Mouse (Mus musculus) CD4-positive helper T cell, adult 2 months (primary cell): ENCODE data around the gene Grem2.

Source experiments
- DNase-seq: peaks from one replicate; pipeline ENCODE4 v3.0.0-alpha.2; 2012; ENCODE audit warnings: low read depth, missing footprints, low spot score

The Grem2 gene

GRCm38 (mm10) chr1:174921298-174921955 lies at the start of gene Grem2:
TSS of gene Grem2 (minus strand) at chr1:174921819.
- no peak for DNase-seq

GRCm38 (mm10) chr1:174959837-174960236 lies 38.2 kb upstream of the Grem2 start:
- DNase-seq: no peak

DNA sequence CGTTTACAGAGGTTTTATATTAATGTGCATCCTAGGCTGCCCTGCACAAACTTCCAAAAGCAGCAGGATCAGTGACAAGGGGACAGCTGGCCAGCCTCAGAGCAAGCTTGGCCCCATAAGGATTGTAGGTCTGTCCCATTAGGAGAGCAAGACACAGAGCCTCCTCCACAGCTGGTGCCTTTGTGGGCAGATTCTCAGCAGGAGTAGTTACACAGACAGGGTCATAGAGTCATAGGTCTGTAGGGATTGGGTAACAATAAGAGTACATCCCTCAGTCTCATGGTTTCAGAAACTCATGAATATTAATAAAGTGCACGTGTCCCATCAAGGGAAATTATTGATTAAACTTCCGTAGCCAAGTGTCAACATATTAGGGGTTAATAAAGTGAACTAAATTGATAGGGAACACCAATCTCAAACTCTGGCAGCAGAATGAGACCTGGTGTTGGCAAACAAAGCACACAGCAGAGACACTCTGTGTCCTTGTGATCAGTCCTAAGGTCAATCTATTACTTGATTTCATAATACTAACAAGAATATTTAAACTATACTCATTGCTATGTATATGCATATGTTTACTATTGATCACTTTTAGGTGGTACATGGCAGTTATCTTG lies 9.5 kb upstream of the Grem2 start:
- DNase-seq: no peak

- DNase-seq: no peak
These were observed 8.0 kb upstream of the Grem2 start for GRCm38 (mm10) chr1:174929459-174930181.

DNA sequence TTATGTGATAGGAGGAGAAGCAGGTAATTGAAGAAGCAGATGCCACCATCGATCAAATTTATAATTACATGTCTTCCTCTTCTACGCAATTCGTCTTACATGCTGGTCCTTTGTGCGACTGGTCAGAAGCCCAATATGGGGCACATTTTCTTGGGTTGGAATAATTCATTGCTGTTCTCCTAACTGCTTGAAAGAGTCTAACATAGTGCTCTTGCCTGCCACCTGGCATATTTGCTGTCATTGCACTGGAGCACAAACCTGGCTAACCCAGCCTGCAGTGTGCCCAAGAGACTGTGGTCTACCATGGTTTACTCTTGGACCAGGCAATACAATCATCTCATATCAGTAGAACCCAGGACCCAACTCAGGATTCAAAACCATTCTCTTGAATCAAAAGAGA lies 2.7 kb downstream of the Grem2 start:
- no peak for DNase-seq

DNA sequence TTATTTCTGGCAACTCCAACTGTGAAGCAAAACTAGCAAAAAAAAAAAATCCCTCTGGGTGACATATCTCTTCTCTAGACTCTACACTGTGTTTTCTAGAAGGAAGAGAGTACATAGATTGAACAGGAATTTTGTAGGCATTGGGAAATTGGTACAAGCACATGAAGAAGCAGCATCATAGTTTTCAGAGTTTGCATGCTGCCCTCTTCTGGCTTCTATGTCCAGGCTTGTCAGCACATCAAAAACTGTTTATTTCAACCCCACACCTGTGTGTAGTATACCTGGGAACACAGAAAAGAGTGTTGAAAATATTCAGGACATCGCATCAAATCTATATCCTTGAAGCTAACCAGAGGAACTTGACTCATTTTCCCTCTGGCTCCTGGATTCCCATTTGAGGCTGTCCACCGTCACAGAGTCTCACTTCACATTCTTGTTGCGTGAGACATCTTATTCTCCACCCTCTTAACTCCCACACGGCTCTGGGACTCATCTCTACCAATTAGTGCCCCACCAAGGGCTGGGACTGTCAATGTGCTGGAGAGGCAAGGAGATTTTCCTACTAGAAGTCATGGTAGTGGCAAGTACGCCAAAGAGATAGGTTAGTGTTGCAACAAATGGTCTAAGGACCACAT lies 3.3 kb downstream of the Grem2 start:
- no peak for DNase-seq

DNA sequence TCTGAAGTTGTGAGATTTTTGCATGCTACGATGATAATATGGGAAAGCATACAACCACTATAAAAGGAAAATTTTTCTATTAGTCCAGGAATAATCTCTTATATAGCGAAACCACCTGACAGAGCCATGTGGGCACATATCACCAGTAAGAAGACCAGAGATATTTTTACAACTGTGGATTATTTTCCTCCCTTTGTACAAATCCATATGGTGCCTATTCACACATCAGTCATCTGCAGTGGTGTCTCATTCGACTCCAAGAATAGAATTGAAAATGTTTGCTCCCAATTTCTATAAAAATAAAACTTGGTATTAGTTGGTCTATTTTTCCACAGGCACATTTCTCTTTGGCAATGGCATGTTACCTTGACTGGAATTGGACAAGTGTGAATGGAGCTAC lies 11.8 kb downstream of the Grem2 start:
- no peak for DNase-seq

DNA sequence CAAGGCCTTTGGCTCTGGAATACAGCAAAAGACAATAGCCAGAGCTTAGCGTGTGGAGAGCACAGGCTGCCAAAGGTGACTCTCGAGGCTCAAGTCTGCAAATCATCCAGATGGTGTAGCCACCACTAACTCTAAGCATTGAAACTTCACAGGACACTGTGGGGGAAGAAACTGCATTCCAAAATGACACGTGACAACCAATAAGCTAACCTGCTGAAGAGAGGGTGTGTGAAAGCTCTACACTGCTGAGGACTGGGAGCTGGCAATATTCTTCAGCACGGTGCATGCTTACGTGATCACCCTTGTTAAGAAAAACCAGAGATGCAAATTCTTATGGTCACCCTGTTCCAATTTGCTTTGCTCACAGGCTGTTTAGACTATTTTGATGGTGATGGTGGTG lies 13.4 kb downstream of the Grem2 start:
- no peak for DNase-seq

- DNase-seq: no peak
These were observed 14.0 kb downstream of the Grem2 start for GRCm38 (mm10) chr1:174907637-174908036.

- no peak for DNase-seq
These were observed 18.9 kb downstream of the Grem2 start for GRCm38 (mm10) chr1:174902755-174903154.

GRCm38 (mm10) chr1:174892471-174892870 lies 29.1 kb downstream of the Grem2 start:
- no peak for DNase-seq

DNA sequence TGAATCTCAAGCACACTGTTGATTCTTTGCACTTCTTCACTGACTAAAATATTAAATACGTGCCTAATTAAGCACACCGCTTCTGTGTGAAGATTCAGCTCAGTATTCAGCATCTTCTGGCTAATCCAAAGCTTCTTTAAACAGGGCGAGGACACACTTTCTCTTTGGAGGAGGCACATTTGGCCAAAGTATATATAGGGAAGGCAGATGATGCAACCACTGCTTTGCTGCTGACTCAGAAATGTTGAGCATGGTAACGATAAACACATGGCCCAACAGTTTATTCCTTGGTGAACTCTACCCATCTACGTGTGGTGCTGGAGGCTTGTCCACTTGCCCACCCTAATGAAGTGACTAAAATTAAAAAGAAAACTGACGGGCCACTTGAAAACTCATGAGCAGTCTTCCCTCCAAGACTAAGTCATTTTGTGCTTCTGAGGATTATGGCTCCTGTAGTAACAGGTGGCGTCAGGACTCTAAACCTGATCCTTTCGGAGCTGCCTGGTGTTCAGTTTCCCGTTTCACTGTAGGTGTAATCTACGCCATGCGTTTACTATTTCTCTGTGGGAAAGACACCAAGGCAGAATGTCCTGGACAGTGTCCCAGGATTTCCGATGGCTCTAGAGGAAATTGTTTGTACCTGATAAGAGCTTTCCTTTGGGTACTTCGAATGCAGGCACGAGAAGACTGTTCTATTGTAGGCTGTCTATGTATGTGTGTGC lies 32.8 kb downstream of the Grem2 start:
- no peak for DNase-seq

- DNase-seq: no peak
These were observed 33.5 kb downstream of the Grem2 start for GRCm38 (mm10) chr1:174888073-174888472.

- no peak for DNase-seq
These were observed 39.1 kb downstream of the Grem2 start for GRCm38 (mm10) chr1:174882496-174882895.

- no peak for DNase-seq
These were observed 46.4 kb downstream of the Grem2 start for GRCm38 (mm10) chr1:174875173-174875572.

DNA sequence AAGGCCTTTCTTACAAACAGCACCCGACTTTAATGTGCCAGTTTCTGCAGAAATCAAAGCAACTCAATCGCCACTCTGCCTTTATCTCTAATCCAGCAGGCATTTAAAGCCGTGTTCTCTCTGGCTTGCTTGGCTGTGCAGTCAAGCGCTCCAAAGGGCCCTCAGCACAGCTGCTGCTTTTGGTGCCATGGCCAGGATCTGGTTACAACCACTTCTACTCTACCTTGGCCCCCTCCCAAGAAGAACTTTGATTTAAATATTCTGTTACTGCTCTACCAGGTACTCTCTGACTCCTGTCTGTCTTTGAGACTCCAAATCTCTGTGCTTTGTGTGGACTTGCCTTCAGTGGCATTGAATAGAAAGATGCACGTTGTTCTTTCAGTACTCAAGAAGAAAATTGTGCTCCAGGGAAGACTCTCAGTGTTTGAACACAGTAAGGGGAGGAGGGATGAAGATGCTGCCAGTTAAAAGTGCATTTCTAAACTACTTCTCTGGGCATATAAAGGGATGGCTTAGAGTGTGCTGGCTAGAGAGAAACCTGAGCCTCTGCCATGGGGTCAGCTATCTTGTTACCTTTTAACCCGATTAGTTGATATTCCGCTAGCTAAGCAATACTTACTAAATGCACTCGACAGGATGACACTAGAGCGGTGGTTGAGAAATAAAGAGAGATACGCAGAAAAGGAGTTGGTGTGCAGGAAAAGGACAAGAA lies 61.1 kb downstream of the Grem2 start:
- no peak for DNase-seq

DNA sequence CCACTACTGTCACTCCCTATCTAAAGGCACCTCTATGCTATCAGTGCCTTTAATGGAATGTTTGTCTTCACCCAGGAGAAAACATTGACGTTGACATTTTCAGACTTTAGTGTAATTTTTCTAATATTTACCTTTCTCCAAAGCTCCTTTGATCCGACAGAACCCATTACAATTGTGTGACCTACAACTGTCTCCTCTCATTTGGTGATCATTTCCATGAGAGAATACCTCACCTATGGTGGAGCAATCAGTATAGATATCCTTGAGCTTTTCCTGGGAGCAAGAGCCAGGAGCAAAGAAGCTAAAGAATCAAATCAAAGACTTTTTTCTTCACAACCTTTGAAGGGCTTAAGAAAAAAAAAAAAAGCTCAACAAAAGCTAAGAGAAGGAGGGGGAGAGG lies 65.4 kb downstream of the Grem2 start:
- DNase-seq: no peak

GRCm38 (mm10) chr1:174844786-174845185 lies 76.8 kb downstream of the Grem2 start:
- no peak for DNase-seq

DNA sequence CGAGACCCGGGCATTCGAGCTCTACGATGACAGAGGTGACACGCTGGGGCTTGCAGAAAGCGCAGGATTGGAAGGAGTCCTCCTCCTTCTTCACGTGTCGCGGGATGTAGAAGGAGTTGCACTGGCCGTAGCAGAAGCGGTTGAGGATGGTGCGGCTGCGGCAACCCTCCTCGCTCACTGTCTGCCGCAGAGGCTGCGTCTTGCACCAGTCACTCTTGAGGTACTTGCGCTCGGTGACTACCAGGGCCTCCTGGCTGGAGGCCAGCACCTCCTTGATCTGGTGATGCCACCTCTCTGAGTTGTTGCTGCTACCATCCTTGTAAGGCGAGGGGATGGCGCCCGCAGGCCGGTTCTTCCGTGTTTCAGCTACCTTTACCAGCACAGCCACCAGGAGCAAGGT lies 84.8 kb downstream of the Grem2 start:
- DNase-seq: no peak

- DNase-seq: no peak
These were observed 95.1 kb downstream of the Grem2 start for GRCm38 (mm10) chr1:174826562-174826961.

- DNase-seq: no peak
These were observed 109.8 kb downstream of the Grem2 start for GRCm38 (mm10) chr1:174811846-174812245.
